Mouse (Mus musculus) left cerebral cortex, adult 18-20 months (tissue): ENCODE measurements around the gene Arih2. TPM values are rescaled to one million over a fixed set of nuclear protein-coding genes. Genes with fewer than 3 reads are reported as not detected.
"Not testable (repeated sequence)": the region's sequence is repeated elsewhere in the genome, so short reads cannot be mapped to it uniquely, and the experiment has no call there.

Experiments used
- DNase-seq, 2 experiments: peaks; one replicate each; pipeline ENCODE4 v3.0.0; 2021 to 2022; ENCODE audit warnings: low spot score in 2 of 2, mixed read lengths in 1 of 2
- long read RNA-seq, 2 experiments: library from polyadenylated mRNA; stranded (forward); transcript quantifications; one replicate each; pipeline ENCODE4 v2.0.0; 2021
- total RNA-seq, 2 experiments: library from RNA; stranded (reverse); gene quantifications; 2 replicates each; pipeline ENCODE4 v1.2.3; 2021

Gene Arih2
- 10 to 100 TPM; 51.0 to 51.8 TPM for total RNA-seq
- long read RNA-seq, experiment 1, transcript Arih2-208 (1 exons, 3,664 nt), result minor isoform, 6 of 44 reads
- long read RNA-seq, experiment 1, transcript Arih2-201 (16 exons, 3,924 nt), result major isoform, 16 of 44 reads
- long read RNA-seq, experiment 1, partial matches to known transcripts, result 4 of 44 reads
- long read RNA-seq, experiment 1, other reads (novel, unspliced or antisense), result 18 of 44 reads
- long read RNA-seq, experiment 2, transcript Arih2-201 (16 exons, 3,924 nt), result major isoform, 6 of 26 reads
- long read RNA-seq, experiment 2, partial matches to known transcripts, result 3 of 26 reads
- long read RNA-seq, experiment 2, other reads (novel, unspliced or antisense), result 15 of 26 reads

DNA sequence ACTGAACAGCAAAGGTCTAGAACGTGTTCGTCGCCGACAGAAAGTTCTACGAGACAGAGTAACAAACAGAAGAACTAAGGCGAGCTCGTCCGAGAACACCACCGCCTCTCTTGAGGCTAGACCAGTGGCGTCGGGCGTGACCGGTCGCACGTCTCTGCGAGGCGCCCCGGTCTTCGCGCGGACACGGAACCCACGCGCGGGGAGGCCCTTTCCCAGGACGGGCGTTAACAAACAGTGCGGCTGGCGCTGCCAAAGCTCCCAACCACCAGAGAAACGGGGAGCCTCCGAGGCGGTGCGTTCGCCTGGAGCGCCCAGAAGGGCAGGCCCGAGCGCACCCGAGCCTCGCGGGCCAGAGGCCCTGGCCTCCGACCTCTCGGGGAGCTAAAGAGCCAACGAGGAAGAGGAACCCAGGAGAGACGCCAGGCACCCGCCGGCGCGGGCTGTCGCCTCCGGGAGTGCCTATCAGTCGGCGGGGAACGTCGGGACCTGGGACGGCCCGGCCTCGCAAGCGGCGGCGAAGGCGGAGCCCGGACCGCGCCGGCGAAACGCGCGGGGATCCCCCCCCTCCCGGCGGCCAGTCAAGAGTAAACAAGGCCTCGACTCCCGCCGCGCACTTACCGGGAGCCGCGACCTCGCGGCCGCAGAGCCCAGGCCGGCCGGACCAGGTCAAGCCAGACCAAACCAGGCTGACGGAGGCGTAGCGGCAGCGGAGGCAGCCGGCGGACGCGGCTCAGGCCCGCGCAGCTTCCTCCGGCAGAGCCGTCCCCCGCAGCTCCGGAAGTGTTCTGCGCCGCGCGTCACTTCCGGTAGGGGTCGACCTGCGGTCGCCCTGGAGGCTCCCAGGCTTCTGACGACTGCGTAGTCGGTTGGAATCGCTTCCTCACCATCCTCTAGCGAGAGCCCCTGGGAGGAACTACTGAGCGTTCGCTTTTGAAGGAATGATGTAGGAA lies at the start of gene Arih2:
TSS of gene Arih2 (minus strand) at position 776 of the 950 bp plus-strand sequence.
- DNase-seq, result peak; percentile 90 to 93

DNA sequence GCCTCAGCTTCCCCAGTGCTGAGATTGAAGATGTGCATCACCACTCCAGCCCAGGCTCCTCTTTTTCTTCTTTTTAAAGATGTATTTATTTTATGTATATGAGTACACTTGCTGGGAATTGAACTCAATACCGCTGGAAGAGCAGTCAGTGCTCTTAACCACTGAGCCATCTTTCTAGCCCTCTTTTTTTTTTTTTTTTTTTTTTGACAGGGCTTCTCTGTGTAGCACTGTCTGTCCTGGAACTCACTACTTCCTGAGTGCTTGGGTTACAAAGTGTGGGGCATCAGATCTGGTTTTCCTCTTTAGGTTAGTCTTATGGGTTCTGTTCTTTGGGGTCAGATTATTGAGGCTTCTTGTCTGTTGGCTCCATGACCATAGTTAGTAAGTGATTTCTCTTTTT lies 45.3 kb upstream of the Arih2 start:
- no peak for DNase-seq

DNA sequence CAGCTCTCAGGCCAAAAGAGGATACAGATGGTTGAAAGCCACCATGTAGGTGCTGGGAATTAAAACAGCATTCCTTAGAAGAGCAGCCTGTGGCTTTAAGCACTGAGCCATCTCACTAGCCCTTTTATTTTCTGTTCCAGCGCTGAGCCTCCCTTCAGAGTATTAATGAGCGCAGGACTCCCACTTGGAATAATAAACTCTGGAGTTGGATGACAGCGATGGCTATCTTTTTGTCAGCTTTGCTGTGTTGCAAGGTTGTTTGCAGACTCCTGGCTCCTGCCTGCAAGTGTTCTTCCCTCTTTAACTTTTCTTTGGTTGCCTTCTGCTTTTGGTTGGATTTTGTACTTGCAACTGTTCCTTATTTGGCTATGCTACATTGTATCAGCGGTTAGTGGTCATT lies 44.8 kb upstream of the Arih2 start:
- no peak for DNase-seq

DNA sequence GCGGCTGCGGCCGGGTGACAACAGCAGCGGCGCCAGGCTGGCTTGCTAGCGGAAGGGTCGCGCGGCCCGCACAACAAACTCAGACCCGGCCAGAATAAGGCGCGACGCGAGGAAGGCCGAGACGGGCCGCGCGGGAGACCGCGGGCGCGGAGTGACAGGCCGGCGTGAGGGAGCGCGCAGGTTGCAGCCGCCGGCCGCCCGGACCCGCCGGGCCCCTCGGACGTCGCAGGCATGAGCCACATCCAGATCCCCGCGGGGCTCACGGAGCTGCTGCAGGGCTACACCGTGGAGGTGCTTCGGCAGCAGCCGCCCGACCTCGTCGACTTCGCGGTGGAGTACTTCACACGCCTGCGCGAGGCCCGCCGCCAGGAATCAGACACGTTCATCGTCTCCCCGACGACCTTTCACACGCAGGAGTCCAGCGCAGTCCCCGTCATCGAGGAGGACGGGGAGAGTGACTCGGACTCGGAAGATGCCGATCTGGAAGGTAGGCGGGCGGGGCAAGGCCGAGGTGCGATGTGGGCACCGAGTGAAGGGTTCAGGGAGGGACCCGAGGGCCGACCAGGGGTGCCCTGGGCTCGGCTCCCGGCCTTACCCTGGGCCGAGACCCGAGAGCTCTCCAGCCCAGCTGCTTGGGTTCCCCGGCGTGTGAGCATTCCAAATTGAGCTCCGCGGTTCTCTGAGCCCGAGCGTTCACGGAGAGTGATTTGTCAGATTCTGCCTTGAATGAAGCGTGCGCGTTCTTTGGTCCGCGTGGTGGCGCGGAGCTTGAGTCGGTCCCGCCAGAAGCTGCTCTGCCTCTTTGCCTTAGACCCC lies 43.2 kb upstream of the Arih2 start:
- peak; percentile 65 to 70 for DNase-seq

DNA sequence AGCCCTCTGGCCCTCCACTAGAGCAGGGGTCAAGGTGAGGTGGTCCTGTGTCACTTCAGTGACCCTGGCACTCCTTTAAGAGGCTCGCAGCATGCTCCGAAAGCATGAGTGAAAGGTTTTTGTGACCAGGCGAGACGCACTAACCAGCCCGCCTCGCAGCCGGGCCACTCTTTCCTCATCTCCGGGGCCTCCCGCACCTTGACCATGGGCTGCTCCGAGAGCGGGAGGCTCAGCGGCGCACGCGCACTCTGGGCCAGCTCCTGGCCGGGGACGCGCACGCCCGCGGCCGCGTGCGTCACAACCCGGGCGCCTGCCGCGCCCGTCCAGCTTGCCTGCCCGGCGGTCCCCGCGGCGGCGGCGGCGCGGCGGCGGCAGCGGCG lies 42.6 kb upstream of the Arih2 start:
- DNase-seq, result peak; percentile 82 to 91

DNA sequence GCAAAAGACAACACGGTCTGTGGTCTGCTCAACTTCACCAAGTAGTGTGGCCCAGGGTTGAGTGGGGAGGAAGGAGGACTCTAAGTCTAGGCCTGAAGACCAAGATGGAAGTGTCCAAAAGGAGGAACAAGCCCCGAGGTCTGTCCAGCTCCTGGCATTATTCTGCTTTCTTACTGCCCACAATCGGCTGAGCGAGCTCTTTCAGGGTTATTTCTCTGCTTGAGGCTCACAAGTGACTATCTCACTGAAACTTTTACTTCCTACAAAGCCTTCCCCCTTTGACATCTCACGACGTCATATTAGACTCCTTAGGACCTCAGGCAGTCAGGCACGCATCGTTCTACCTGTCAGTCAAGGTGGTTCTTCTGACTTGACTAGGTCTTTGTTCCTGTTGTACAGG lies 42.2 kb upstream of the Arih2 start:
- DNase-seq, result no peak

DNA sequence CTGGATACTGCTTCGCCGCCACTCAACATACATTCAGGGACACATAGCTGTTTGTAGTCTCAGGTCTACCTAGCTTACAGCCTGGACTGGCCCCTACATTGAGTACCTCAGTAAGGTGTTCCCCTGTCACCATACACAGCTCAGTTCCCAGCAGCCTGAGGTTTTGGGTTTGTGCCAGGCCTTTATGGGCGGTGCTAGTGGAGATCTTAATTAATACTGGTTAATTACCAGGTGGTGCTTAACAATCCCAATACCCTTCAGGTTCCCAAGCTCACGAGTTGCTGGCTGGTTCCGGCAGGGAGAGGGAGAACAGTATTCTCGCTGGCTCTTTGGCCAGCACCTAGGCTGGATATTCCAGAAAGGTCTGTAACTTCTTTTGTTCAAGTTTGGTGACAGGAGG lies 41.7 kb upstream of the Arih2 start:
- DNase-seq, result no peak

DNA sequence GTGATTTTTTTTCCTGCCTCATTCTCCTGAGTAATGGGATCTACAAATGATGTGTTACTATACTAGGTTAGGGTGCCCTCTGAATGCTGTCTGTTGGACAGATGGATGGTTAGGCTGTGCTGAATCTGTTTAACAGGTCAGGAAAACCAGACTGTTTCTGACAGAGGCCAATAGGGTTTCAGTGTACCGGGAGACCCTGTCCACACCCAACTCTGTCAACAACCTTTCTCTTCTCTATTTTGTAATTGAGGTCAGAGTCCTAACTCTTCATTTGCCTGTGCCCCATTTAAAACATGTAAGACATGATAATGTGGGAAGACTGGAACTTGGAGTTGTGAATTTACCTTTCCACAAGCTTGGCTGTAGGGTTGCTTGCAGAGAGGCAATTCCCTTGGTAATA lies 40.8 kb upstream of the Arih2 start:
- no peak for DNase-seq

DNA sequence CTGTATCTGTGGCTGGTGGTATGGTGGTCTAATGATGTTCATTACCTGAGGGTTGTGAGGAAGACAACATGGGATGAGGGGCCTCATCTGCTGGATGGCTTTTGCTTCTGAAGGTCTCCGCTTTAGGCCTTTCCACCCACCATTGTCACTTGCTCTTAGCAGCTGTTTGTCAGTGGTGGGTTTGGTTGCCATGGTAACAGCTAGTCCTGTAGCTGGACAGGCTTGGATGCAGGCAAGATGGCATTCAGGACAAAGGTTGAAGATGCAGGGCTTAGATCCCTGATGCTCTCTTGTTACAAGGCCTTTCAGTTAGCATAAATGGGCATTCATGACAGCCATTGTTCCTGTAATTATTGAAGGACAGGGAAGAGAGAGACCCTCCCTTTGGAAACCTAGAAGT lies 39.9 kb upstream of the Arih2 start, which contains the start of gene Prkar2a:
TSS of gene Prkar2a (plus strand) at position 209 of the 400 bp plus-strand sequence.
- no peak for DNase-seq

DNA sequence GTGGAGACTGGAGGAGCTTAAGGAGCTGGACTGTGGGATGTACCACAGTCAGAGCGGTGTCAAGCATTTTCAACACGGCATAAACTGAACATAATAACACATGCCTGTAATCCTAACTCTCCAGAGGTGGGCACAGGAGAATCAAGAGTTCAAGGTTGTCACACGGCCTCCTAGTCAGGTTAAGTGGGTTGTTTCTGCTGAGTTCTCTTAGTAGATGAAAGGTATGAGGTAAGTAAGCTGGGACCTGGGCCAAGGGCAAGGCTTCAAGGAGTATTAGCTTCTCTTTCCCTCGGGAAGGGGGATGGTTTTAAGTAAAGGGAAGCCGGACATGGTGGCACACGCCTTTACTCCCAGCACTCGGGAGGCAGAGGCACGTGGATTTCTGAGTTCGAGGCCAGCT lies 39.3 kb upstream of the Arih2 start:
- no peak for DNase-seq

DNA sequence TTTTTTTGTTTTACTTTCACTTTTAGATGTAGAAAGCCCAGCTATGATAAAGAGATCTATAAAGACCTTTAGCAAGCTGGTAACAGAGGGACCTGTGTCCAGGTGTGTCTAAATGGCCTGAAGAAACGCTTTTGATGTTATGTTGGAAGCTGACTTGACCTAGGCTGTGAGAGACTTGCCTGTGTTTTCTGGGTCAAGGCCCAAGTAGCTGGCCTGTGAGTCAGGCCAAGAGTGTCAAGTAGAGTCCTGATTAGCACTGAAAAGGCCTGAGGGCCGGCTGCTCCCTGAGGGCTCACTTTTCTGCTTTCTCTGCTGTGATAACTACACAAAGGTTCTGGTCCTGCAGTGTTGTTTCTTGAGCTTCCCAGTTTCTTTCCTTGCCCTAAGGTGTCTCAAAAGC lies 38.5 kb upstream of the Arih2 start:
- DNase-seq, result no peak

DNA sequence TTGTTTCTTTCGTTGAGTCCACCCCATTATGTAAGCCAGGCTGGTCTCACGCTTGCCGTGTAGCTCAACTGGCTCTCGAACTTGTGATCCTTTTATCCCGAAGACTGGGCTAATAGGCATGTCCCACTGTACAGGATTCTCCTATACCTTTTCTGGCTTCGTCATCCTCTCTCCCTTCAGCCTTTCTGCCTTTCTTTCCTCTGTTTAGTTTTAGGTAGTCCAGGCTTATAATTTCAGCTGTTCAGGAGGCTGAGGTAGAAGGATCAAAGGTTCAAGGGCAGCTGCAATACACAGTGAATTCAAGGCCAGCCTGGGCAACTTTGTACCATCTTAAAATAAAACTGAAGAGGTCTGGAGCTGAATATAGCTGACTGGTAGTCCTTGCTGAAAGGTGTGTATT lies 38.0 kb upstream of the Arih2 start:
- no peak for DNase-seq

DNA sequence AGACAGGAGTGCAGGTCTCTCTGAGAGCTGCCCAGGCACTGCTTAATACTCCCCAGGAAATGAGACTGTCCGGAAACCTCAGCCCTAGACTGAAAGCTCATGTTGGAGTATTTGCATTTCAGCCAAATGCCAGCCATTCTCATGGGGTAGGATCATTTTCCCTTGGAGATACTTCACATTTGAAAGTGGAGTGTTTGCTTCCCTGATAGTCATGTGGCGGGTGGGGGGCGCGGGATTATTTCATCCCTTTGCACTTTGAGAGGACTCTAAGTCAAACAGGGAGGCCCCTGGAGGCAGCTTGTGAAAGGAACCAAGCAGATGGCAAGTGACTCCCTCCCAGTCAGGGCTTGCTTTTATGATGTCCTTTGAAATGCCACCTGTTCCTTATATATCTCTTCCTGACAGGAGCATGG lies 37.3 kb upstream of the Arih2 start:
- DNase-seq, result no peak

DNA sequence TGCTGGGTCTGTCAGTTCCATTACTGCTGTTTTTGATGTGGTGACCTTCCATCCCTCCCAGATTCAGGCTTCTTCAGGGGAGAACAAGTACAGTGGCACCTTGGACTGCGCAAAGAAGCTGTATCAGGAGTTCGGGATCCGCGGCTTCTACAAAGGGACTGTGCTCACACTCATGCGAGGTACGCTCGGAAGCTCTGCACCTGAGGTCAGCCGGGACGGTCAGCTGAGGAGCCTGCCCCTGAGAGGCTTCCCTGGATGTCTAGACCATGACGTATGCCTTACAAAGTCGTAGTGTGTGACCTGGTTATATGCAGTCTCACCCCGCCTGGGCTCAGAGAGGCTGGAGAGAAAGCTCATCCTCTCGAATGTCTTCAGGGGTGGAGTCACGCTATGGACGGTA lies 30.8 kb upstream of the Arih2 start:
- DNase-seq, result no peak

DNA sequence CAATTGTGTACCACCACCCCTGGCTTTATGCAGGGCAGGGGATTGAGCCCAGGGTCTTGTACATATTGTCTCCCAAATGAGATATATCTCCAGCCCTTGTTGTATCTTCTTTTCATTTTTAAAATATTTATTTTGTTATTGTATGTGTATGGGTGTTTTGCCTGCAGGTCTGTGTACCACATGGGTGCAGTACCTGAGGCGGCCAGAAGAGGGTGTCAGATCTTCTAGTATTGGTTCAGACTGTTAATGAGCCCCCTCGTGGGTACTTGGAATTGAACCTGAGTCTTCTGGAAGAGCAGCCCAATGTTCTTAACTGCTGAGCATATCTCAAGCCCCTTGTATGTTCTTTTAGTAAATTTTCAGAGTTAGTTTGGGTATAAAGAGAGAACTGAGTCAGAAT lies 24.0 kb upstream of the Arih2 start:
- no peak for DNase-seq

DNA sequence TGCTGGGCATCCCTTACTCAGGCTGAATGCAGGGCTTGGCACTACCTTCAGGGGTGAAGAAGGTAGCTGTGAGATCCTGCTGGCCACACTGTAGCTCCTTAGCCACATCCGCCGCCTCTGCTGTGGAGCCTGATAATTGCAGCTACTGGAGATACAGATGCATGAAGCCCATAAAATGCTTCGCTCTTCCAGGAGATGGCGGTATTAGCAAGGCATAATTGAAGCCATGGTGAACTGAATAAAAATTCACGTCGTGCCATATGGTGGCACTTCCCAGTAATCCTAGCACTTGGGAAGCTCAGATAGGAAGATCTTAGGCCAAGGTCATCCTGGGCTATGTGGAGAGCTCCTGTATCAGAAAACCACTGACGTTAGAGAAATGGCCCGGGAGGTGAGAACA lies 20.7 kb upstream of the Arih2 start:
- no peak for DNase-seq

DNA sequence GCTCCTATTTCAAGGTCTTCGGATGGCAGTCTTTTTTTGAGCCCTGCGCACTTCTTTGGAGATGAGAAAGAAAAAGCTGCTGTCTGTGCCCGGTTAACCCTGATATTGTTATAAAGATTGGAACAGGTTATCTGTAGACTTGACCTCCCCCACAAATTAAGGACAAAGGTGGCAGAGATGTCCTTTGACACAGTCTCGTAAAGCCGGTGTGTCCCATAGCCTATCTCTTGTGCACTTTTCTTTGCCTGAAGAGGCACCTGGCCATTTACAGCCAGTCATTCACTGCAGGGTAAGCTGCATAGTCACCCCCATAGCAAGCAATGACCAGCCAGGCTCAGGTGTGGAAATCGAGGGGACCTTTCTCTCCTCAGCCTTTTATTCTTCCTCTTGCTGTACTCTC lies 13.5 kb upstream of the Arih2 start:
- no peak for DNase-seq

DNA sequence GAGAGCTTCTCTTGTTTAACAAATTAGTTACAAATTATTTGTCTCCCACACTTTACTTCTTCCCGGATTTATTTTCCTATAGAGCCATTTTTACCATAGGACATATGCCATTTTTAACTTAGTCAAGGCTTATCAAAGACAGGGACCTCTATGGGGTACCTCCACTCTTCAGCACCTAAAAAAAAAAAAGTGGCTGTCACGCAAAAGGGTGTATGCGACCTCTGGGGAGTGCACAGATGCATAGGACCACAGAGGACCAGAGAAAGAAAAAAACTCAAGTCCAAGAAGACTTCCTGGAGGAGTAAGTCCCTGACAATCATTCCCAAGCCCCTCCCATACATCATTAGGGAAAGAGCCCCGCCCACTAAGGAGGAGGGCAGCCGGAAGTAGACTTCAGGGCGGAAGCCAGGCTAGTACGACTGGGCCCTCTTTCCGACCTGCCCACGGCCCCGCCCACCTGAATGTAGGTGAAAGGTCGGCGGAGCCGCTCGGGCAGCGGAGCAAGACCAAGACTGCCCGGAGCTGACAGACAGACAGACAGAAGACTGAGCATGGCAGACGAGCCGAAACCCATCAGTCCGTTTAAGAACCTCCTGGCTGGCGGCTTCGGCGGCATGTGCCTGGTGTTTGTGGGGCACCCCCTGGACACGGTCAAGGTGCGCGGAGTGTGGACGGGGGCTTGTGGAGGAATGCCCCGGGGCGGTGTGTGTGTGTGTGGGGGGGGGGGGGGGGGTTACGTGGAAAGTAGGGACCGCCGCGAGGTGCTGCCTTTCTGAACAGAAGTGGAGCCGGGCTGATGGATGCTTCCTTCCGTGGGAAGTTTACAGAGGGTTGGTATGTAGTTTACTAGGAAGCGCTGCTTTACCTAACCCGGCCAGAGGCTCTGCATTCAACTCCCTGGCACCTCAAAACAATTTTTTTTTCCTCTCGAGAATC lies 12.8 kb upstream of the Arih2 start, which contains the start of gene Slc25a20:
TSS of gene Slc25a20 (plus strand) at position 412 of the 936 bp plus-strand sequence.
- peak; percentile 62 to 64 for DNase-seq

DNA sequence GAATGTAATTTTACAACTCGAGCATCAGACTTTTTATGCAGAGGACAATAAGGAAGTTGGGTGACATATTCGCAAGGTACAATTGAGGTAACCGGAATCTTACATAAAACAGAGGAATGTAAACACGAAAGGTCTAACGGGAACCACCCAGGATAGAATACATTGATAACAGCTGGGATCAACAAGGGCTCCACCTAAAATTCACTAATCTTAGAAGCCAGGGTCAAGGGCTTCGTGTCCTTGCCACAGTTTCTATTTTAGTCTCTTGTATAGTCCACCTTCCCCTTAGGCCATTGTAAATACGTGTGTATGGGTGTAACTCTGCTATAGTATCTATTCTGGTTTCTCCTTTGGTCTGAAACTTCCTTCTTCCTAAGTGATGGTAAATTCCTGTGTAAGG lies 6.7 kb upstream of the Arih2 start:
- not testable (repeated sequence) for DNase-seq
